Mouse (Mus musculus) cerebellum, postnatal 36 days (tissue): ENCODE measurements at regions not wholly inside any gene's neighbourhood (a gene's known extent, or its start where the extent isn't known, plus 50 kb on each side); places are given as distances from the start of the nearest gene placed in this dataset.

ENCODE experiments used
- DNase-seq, 2 experiments: peaks; one replicate each; pipeline ENCODE4 v3.0.0; 2021 to 2022; ENCODE audit warnings: mixed read lengths in 2 of 2

DNA sequence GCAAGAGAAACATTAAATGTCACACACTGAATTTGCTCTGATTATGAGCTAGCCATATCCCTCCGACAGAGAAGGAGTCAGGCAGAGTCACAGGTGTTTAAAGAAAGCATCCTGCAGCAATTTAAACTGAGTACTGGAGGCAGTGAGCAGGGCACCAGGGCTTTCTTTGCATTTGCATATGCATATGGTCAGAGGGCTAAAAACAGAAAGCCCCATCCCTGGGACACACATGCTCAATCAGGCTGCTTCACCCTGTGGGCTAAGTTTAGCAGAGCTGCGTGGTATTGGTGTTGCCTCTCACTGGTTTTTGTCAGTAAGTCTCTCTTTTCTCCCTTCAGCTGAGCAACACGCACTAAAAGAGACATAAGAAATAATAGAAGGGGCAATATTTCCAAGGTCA is 289.9 kb upstream of the Rps6ka3 start:
- DNase-seq = peak; percentile 43 to 53

DNA sequence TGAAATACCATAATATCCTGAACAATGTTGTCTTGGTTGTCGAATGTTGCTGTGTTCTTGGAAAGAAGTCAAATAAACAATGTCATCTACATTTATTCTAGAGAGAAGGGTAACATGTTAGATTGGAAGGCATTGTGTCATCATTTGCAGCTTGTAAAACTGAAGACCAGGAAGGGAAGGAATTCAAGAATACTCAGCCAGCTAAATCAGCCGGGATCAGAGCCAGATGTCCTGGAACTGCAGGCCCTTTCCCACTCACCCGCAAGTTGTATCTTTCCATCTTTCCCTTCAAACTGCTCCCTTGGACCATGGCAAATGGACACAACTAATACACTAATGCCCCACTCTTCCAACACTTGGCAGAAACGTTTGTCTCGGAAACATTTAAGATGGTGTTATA is 288.7 kb upstream of the Rps6ka3 start:
- DNase-seq = peak; percentile 49 to 55

DNA sequence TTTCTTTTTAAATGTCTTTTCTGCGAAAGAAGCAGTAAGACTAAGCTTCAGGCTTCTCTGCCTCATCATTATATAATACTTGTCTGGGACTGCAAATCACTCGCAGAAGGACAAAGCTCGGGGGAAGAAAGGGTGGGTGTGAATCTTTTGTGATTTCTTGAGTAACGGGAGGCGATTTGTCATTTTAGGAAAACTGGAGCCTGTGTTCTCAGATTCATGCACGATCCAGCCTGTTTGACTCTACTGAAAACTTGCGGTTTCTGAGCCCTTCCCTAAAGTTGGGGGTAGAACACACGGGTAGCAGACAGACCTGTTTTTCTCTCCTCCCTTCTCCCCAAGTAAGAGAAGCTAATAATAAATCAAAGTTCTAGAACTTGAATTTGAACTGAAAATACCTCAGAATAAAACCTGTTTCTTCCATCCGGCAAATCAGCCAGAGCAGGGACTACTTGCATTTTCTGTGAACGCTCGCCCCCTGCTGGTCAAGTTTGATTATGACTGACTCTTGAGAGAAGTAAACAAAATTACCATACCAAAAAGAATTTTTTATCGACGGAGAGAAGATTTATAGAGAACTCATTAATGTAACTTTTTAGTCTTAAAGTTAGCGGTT is 288.2 kb upstream of the Rps6ka3 start:
- DNase-seq = peak; percentile 85 to 90

- peak; percentile 43 to 52 for DNase-seq
Measured at GRCm38 (mm10) chrX:158923081-158923561, 287.0 kb upstream of the Rps6ka3 start.

DNA sequence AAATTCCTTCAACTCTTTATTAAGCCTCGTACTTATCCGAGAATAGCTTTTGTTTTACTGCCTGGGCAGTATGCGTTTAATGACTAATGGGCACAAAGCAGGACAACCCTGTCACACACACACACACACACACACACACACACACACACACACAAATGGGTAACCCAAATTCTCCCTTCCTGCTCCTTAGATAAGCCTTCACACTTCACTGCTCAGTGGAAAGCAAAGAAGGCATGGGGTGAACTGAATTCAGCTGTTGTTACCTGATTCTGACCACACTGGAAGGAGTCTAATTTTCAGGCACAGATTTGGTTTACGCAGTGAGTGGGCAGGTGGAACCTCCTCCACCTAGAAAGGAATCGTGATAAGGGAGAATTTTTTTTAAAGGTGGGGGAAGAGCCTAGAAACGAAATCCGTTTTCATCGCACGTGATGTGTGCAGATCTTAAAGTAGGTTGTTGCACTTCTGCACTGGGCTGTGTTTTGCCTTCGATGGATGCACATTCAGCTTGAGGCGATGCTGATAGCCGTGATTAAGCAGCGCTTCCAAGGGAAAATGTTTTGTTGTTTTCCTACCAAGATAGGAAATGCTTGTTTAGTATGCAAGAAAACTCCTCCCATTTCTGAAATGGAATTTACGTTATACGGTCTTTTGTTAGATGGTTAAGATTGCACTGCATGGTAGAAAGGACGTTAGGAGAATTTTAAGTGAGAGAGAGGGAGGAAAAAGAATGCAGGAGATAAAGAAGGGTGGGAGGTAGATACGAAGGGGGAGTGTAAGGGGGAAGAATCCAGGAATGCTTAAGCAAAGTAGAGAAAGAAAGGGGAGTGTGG is 286.2 kb upstream of the Rps6ka3 start:
- peak in 1 of 2 experiments; percentile 32 for DNase-seq

GRCm38 (mm10) chrX:158924490-158925398 is 285.4 kb upstream of the Rps6ka3 start:
- DNase-seq = no peak

GRCm38 (mm10) chrX:158931864-158932263 is 278.2 kb upstream of the Rps6ka3 start:
- DNase-seq = no peak

GRCm38 (mm10) chrX:158947191-158947590 is 262.9 kb upstream of the Rps6ka3 start:
- peak; percentile 80 to 83 for DNase-seq

GRCm38 (mm10) chrX:158971726-158972125 is 238.4 kb upstream of the Rps6ka3 start:
- DNase-seq = peak; percentile 31 to 33

GRCm38 (mm10) chrX:158976648-158977047 is 233.5 kb upstream of the Rps6ka3 start:
- DNase-seq = peak; percentile 16 to 24

- DNase-seq = no peak
Measured at GRCm38 (mm10) chrX:158984721-158985120, 225.4 kb upstream of the Rps6ka3 start.

GRCm38 (mm10) chrX:158987676-158988075 is 222.4 kb upstream of the Rps6ka3 start:
- DNase-seq = no peak

DNA sequence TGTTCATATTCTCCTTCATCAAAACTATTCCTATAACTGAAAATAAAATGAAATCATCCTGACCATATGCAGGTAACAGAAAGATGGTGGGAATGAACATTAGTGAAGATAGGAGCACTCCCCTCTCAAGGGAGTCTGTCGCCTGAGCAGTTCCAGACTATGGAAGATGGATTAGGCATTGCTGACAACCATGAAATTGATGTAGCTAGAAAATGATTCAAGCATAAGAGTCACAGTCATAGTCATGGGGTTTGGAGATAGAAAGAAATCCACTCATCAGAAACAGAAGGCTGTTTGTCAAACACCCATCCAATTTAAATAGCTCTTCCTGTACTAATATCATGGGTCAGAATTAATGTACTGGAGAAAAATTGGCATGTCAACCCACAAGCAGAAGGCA is 191.2 kb upstream of the Rps6ka3 start:
- DNase-seq = no peak

DNA sequence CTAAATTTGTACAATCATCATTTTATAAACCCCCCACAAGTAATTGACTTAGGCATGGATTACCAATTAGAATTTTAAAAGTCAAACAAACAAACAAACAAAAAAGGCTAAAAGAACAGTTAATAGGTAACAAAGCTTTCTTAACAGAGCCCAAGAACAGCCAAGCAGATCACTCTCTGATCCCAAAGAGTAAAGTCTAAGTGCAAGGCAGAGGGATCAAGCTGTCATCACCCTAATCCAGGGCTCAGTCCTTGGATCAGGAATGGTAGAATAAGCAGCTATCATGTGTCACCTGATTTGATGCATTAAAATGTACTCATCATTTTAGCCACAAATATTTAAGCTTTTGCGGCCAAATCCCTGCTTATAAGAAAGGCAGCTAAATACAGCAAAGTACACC is 183.8 kb upstream of the Rps6ka3 start:
- DNase-seq = no peak

DNA sequence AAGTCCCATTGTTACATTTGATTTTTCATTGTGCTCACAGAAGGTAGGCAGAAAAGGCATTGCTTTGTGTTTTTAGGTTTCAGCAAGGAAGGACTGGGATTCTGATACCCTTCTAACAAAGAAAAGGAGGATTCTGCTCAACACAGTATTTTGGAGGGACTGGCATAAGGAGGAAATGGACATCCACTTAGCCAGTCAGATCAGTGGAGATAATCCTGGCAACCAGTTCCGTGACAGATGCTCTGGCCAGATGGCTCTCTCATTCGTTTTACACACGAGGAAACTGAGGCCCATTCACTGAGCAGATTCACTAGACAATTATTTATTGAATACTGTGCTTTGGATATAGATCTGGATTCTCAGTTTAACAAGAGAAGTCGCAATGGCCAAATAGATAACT is 178.2 kb upstream of the Rps6ka3 start:
- peak; percentile 76 to 81 for DNase-seq

DNA sequence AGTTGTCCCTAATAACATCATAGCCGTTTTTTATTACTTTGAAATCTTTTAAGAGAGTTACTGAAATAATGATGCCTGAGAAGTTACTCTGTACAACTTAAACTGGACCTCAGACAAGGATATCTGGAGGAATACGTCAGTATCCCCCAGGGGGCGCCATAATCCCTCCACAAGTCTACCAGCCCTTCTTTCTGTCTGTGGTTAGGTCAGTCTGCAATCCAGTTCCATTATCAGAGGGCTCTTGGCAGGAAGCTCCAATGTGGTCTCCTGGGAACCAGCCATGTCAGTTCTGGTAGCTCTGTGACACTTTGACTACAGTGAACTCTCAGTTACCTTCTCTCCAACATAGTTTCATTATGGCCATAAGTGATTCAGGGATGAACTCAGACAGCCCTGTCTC is 166.7 kb upstream of the Rps6ka3 start:
- DNase-seq = peak; percentile 31 to 47

DNA sequence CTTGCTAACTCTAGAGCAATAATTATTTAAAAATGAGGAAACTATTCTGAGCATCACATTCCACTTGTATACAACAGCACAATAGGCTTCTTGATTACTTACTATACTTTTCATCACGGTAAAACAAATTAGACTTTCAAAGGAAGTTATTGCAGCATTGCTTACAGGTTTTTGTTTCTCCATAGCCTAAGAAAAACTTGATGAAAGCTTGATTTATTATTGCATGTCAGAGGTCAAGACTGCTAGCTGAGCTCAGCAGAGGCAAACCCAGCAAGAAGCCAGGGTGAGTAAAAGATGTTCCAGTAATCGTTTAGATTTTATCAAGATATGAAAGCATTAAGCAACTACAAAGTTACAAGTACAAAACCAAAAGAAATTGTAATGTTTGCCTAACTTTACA is 162.2 kb upstream of the Rps6ka3 start:
- no peak for DNase-seq

DNA sequence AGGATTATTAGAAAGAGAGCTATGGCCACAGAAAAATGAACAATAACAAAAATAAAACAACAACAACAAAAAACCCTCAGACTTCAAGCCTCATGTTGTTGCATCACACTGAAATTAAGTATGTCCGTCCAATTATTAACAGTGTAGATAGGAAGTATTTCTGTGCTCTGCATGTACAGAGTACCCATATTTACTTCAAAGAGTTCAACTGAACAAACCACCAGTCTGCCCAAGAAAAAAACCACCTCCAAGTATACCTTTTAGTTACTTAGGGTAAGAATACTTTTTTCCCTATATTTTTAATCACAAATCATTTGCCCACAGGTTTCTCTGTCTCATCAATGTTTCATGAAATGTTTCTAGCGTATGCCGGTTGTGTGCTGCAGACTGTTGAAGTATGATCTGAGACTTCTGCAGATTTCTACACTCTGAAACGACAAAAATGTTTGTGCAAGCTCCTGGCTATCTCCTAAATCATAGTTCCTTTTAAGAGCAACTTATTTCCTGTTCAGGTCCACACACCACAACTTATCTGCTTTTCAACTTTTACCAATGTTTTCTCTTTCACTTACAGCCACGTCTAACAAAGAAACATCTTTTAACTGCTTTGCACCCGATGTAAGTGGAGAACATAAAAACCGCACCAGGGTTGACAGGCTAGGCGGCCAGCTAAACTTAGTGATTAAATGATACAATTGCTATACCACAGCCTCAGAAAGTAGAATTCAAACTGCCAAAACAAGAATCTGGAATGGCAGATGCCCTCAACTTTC is 154.2 kb upstream of the Rps6ka3 start:
- DNase-seq = no peak

DNA sequence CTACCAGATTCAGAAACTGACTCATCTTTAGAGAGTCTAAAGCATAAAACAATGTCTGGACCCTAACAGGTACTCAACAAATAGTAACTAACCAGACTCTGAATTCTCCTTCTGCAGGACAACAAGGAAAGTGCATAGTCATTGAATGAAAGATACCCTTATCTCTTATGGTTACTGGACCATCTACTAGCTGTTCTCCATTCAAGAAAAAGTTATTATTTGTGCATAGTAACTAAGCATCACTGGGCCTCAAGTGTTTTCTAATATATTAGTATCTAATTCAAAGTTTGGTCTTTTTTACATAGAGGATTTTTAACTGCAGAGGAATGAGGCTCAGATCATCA is 153.7 kb upstream of the Rps6ka3 start:
- no peak for DNase-seq

DNA sequence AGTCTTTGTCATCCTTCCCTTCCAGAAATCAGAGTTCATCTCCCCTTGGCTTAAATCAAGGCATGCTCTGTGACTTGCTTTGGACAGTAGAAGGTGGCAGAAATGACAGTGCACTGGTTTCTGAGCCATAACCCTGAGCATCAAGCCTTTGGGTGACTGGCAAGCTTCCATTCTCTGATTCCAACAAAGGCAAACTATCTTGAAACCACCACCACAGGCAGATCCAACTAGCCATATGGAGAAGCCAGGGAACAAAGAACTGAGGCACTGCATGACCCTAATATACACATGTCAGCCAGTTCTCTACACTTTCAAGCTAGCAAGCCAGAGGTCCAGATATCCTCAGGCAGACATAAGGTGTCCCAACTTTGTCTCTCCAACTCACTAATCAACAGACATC is 151.2 kb upstream of the Rps6ka3 start:
- peak in 1 of 2 experiments; percentile 17 for DNase-seq

DNA sequence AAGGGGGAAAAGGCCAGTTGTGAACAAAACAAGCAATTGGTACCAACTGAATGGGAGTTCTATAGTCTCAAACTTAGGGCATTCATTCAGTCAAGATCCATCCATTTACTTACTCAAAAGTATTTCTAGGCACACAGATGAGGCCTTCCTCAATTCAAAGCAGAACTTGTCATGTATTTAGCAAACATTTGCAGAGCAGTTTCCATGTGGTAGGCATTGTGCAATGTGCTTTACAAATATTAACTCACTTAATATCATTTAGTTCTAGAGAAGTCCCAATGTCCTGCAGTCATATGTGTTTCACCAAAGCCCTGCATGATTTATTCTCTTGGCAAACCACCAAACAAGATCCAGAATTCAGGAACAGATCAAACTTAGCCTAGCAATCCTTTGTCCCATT is 148.8 kb upstream of the Rps6ka3 start:
- DNase-seq = no peak

GRCm38 (mm10) chrX:159066212-159066611 is 143.9 kb upstream of the Rps6ka3 start:
- DNase-seq = peak in 1 of 2 experiments; percentile 15
